Mouse (Mus musculus) gastrocnemius, adult 2 months (tissue): ENCODE data around the gene Gm5617. TPM values are rescaled to one million over a fixed set of nuclear protein-coding genes. Genes with fewer than 3 reads are reported as not detected.
A peak's percentile ranks its signal among the peaks of the same experiment; 100 is the strongest.

Experiments
- DNase-seq: peaks from one replicate; pipeline ENCODE4 v3.0.0; 2022
- H3K27ac ChIP-seq: fragments of 200-600 bp; 2 replicates; pipeline ENCODE4 v1.8.1; 2022; ENCODE audit warnings: mild to moderate bottlenecking
- H3K4me3 ChIP-seq: fragments of 200-600 bp; 2 replicates; pipeline ENCODE4 v1.8.1; 2022; ENCODE audit warnings: mild to moderate bottlenecking, moderate library complexity
- CTCF ChIP-seq: fragments of 200-600 bp; IDR thresholded peaks from 2 replicates; pipeline ENCODE4 v1.8.1; 2022; ENCODE audit warnings: antibody characterized with exemption, mild to moderate bottlenecking, moderate library complexity
- intact Hi-C: fragments of 180-260 bp; cut with DNase I; formaldehyde crosslinking; loops from one replicate; pipeline ENCODE4 v1.15.1; 2025
- total RNA-seq, 2 experiments: library from RNA; stranded (reverse); gene quantifications; 2 replicates each; pipeline ENCODE4 v1.2.3; 2021

The Gm5617 gene
- total RNA-seq, 2 experiments from 2014 or later = 8.1 to 10.3 TPM

- intact Hi-C loops = no loop called here
Observed at GRCm38 (mm10) chr9:48474367-48474766, 20.9 kb upstream of the Gm5617 start.

DNA sequence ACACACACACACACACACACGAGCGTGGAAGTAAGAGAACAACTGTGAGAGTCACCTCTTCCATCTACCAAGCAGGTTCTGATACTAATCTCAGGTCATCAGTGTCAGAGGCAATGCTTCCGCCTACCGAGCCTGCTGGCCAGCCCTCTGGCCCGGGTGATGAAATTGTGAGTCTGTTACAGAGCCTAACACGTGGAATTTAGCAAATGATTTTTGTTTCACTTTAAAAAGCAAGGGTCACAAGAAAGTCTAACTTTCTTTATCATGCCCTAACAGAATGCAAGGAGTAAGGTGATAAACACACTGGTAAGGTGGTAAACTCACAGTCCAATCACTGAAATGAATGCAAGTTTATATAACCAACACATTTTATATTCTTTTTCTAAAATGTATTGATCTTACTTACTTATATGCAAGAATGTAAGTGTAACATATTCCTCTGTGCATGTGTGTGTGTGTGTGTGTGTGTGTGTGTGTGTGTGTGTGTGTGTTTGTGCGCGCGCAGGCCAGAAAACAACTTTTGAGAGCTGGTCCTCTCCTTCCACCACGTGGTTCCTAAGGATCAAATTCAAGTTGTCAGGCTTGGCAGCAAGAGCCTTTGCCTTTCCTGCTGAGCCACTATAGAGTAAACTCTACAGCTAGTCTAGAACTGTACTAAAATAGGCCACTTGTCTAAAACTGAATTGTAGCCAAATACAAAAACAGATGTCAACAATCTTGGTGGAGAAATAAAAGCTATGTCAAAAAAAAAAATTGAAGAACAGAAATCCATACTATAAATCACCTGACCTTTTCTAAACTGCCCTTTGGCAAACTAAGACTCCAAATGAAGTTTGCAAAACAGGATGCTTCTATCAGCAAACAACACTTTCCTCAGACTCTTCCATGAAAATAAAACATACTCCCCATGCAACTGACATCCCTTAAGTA lies 18.7 kb upstream of the Gm5617 start:
- Histone ChIP-seq H3K27ac (peak overlapping the region; percentile 28; the same call in 1 of the 2 replicates), H3K4me3 (no peak overlapping the region)
- no peak for DNase-seq
- no peak for TF ChIP-seq CTCF
- intact Hi-C loops = no loop called here

More at GRCm38 (mm10) chr9:48474367-48474766, 20.9 kb upstream of the Gm5617 start:
- DNase-seq = no peak
- Histone ChIP-seq H3K27ac (no peak overlapping the region), H3K4me3 (no peak overlapping the region)
- no peak for TF ChIP-seq CTCF

DNA sequence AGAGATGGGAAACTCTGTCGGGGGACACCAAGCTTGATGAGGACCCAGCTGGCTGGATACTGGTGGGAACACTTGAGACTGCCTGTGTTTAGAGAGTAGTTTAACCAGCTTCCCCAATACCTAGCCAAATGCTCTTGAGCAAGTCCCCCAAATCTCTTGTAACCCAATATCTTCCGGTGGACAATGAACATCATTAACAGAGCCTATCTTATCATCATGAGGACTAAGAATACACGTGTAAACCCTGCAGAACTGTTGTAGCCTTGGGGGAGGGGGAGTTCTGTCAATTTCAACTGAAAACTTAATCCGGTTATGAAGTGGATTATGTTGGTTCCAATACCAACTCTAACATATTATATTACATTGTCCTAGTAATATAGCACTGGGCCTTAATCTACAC lies 16.4 kb upstream of the Gm5617 start:
- Histone ChIP-seq H3K4me3 (no peak overlapping the region), H3K27ac (no peak overlapping the region)
- intact Hi-C loops = no loop called here
- no peak for DNase-seq
- no peak for TF ChIP-seq CTCF

- H3K4me3 ChIP-seq = peak overlapping the region; percentile 85
- no peak for TF ChIP-seq CTCF
- no peak for DNase-seq
- H3K27ac ChIP-seq = peak overlapping the region; percentile 88
- intact Hi-C loops = loop anchor here (2.0 kb wide), 1 partner anchor 15 kb away; the partner anchor contains the start of genes Gm5617 and Rbm7
Observed at GRCm38 (mm10) chr9:48479838-48480410, 15.3 kb upstream of the Gm5617 start.

DNA sequence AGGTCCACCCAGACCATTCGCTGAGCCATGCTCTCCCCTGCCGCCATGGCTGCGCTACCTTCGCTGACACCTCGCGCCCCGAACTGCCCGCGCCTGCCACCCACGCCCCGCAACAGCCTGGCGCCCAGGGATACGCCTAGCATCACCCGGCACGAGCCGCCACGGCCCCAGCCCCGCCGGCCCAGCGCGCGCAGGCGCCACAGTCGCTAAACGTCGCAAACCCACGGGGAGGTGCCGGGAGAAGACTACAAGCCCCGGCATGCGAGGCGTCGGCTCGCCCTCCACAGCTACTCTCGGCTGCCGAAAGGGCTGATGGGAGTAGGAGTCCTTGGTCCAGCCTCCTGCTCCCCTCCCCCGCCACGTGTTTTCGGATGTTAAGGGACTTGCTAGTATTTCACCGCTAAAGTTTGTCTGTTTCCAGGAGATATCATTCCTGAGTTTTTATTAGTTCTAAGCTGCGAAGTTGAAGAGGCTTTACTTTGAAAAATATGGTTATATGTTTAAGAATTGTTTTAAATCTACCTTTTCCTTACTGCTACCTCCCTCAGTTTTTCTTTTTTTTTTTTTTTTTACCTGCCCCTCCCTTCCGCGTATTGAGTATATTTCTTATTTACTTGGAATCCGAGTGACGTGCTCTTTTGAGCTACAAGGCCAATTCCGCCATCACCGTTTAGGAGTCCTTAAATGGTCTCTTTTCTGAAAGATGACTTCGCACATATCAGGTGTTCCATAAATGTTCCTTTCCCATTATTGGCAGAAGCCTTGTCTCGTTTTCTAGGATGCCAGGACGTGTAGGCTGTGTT lies 14.6 kb upstream of the Gm5617 start, which contains the start of gene Rexo2:
TSS of gene Rexo2 (minus strand) at position 213 of the 803 bp plus-strand sequence.
- Histone ChIP-seq H3K27ac (peak within 1 kb of the TSS; percentile 88), H3K4me3 (peak within 1 kb of the TSS; percentile 85)
- no peak for TF ChIP-seq CTCF
- intact Hi-C loops = loop anchor here (2.0 kb wide), 1 partner anchor 14 kb away; the partner anchor contains the start of genes Gm5617 and Rbm7
- DNase-seq = peak; percentile 96

DNA sequence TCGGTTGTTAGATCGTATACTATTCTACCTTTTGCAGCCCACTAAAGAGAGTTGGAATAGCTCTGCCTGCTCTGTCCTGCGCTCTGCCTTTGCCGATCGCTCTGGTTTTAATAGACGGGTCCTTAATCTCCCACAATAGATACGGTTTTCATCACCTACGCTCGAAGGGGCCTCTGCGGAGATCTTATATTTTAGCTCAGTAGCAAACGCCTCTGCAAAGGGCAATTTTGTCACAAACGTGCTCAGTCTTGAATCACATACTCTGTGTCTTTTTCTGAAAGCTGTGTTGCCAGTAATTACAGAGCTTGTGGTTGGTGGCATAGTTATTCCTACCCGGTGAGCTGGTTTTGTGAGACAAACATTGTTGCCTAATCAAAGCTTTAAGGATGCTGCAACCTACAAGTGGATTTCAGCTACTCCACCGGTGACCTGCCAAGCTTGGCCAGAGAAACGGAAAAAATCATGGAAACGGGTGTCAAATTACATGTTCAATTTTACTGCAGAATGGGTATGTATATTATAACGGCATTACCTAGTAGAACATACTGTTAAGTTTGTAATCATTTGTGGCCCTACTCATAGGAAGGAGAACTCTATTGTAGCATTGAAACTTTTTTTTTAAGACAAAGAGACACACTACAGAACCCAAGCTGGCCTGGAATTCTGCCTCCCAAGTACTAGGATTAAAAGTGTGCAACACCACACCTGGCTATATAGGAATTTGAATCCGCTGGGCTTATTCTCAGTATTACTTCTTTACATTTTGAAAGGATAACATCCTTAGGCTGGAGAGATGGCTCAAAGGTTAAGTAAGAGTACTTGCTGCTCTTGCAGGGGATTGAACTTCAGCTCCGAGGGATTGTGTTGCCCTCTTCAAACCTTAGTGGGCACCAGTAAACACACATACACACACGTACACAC lies 13.8 kb upstream of the Gm5617 start:
- TF ChIP-seq CTCF = no peak
- no peak for DNase-seq
- Histone ChIP-seq H3K27ac (peak overlapping the region; percentile 88), H3K4me3 (peak overlapping the region; percentile 85)
- intact Hi-C loops = loop anchor here (2.0 kb wide), 1 partner anchor 13 kb away; the partner anchor contains the start of genes Gm5617 and Rbm7

- TF ChIP-seq CTCF = no peak; the same call in 1 of the 2 replicates
- peak overlapping the region; percentile 97 for H3K27ac ChIP-seq
- H3K4me3 ChIP-seq = peak overlapping the region; percentile 85
- intact Hi-C loops = loop anchor here (2.0 to 10.0 kb wide), 3 partner anchors 15 to 559 kb away; partner anchors contain the start of genes Rexo2, Usp28 and Zw10
- no peak for DNase-seq
Observed at GRCm38 (mm10) chr9:48495548-48495932, 298 bp downstream of the Gm5617 start.

DNA sequence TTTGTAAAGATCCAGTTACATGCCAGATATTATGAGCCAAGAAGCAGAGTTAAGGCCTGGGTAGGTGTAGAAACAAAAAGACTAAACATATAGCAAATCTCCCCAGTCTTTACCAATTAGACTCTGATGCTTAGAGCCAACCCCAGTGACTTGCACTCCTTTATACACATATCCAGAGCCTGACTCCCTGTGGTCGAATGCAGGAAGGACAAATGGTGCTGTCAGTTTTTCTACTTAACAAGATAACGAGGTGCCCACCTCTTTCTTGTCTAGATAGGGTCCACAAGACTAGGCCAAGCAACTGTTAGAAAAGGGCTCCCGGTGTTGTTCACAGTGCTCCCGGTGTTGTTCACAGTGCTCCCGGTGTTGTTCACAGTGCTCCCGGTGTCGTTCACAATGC lies 6.0 kb downstream of the Gm5617 start:
- TF ChIP-seq CTCF = no peak
- Histone ChIP-seq H3K4me3 (no peak overlapping the region), H3K27ac (no peak overlapping the region)
- DNase-seq = no peak
- intact Hi-C loops = no loop called here

- Histone ChIP-seq H3K4me3 (no peak overlapping the region), H3K27ac (no peak overlapping the region)
- no peak for TF ChIP-seq CTCF
- intact Hi-C loops = no loop called here
- no peak for DNase-seq
Observed at GRCm38 (mm10) chr9:48503001-48503400, 7.8 kb downstream of the Gm5617 start.

GRCm38 (mm10) chr9:48504741-48505365 lies 9.6 kb downstream of the Gm5617 start:
- intact Hi-C loops = no loop called here
- TF ChIP-seq CTCF = no peak
- DNase-seq = no peak
- Histone ChIP-seq H3K4me3 (no peak overlapping the region), H3K27ac (no peak overlapping the region)

GRCm38 (mm10) chr9:48510134-48510533 lies 14.9 kb downstream of the Gm5617 start:
- no peak for DNase-seq
- intact Hi-C loops = no loop called here
- Histone ChIP-seq H3K27ac (no peak overlapping the region), H3K4me3 (no peak overlapping the region)
- no peak for TF ChIP-seq CTCF
